Mouse (Mus musculus): ENCODE measurements around the gene Efemp2. TPM values are rescaled to one million over a fixed set of nuclear protein-coding genes. Genes with fewer than 3 reads are reported as not detected.

The Efemp2 gene
- polyA plus RNA-seq, 1 experiment from 2014 or later: 91.8 TPM

DNA sequence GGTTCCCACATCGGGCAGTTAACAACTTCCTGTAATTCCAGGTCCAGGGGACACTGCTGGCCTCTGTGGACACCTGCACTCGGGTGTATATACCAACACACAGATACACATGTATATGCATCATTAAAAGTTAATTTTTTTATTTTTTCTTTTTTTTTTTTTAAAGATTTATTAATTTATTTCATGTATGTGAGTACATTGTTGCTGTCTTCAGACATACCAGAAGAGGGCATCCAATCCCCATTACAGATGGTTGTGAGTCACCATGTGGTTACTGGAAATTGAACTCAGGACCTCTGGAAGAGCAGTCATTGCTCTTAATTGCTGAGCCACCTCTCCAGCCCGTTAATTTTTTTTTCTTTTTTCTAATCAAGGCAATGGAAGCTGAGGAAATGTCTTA, 897 bp upstream of the Efemp2 start:
- no peak for DNase-seq (ENCODE audit: low spot score)
- Histone ChIP-seq H3K27ac (ENCODE audit: low read length) (peak overlapping the region; percentile 81; the same call in 1 of the 2 replicates), H3K4me2 (replicated peaks; ENCODE audit: low read depth, low read length) (no peak overlapping the region; the same call in 1 of the 2 replicates), H3K27me3 (replicated peaks; ENCODE audit: insufficient read depth, low read length) (no peaks in the 10 kb centered on the region), H3K36me3 (ENCODE audit: insufficient read depth, low read length) (no peaks in the 10 kb centered on the region), H3K4me1 (ENCODE audit: insufficient read depth, low read depth, low read length) (peaks cover 2% of the 10 kb centered on the region; the same call in 1 of the 2 replicates), H3K9ac (replicated peaks; ENCODE audit: low read depth) (no peak overlapping the region), H3K9me3 (ENCODE audit: low read length) (no peaks in the 10 kb centered on the region), H3K4me3 (ENCODE audit: low read depth, low read length) (no peak overlapping the region)
- ATAC-seq: no peak
- 65% methylated on average over 3 of the region's 3 CpGs for WGBS
- TF ChIP-seq CTCF (IDR thresholded peaks at IDR 0.05): peak; percentile 55
- TF ChIP-seq EP300 (IDR thresholded peaks at IDR 0.05): no peak

DNA sequence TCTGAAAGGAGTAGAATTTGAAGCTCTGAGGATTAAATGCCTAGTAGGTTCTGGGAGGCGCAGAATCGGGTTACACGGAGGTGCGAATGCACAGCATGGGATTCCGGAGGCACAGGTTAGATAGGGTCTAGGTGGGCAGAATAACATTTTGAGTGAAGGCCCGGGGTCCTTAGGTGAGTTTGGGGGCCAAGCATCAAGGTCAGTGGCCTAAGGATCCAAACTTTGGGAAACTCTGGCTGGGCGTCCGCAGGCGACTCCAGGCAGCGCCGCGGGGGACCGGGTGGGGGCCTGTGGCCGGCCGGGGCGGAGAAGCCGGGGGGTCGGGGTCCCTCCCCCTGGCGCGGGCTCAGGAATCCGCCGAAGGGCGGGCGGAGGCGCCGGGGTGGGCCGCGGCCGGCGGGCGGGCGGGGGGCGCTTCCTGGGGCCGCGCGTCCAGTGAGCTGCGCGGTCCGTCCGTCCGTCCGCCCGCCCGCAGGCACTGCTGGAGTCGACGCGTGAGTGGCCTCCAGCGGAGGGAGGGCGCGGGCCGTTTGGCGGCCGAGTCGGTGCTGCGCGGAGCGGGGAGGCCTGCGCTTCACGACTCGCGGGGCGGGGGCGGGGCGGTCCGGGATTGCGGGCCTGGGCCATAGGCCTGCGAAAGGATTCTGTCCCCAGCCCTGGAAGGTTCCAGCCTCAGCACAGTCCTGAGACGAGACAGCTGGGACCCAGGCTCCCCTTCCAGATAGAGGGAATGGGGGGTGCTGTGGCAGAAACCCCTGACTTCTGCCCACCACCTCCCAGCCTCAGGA, 721 bp downstream of the Efemp2 start:
- Histone ChIP-seq H3K27me3 (replicated peaks; ENCODE audit: insufficient read depth, low read length) (no peaks in the 10 kb centered on the region), H3K4me1 (ENCODE audit: insufficient read depth, low read depth, low read length) (peaks cover 2% of the 10 kb centered on the region; the same call in 1 of the 2 replicates), H3K9me3 (ENCODE audit: low read length) (no peaks in the 10 kb centered on the region), H3K4me3 (ENCODE audit: low read depth, low read length) (peak overlapping the region; percentile 57), H3K36me3 (ENCODE audit: insufficient read depth, low read length) (no peaks in the 10 kb centered on the region), H3K4me2 (replicated peaks; ENCODE audit: low read depth, low read length) (peak overlapping the region; percentile 92), H3K9ac (replicated peaks; ENCODE audit: low read depth) (peak overlapping the region; percentile 64), H3K27ac (ENCODE audit: low read length) (peak overlapping the region; percentile 81)
- DNase-seq (ENCODE audit: low spot score) (peak; percentile 57), ATAC-seq (peak; percentile 66)
- TF ChIP-seq CTCF (IDR thresholded peaks at IDR 0.05) (peak; percentile 34), EP300 (IDR thresholded peaks at IDR 0.05) (no peak)
- WGBS: 2% methylated on average over 31 of the region's 68 CpGs

DNA sequence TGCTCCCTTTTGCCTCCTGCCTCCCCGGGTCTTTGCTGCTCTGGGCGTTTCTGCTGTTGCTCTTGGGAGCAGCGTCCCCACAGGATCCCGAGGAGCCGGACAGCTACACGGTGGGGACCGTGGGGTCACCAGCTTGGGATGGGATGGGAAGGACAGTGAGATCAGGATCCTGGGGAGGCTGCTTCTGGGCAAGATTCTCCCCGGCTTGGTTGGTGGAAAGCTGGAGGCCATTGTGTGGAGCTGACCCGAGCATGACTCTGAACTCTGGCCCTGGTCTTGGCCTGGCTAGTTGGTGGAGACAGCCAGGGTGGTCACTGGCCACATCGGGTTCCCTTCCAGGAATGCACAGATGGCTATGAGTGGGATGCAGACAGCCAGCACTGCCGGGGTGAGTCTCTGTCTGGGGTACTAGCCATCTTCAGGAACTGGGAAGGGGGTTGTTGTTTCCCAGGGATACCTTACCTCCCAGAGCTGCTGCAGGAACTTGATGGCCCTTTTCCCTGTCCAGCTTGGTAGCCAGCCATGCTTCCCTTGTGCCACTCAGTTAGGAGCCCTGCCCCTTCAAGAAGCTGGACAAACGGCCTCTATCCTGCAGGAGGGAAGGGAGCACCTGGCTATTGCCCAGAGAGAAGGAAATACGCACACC, 1.4 kb downstream of the Efemp2 start:
- DNase-seq (ENCODE audit: low spot score) (no peak), ATAC-seq (peak; percentile 23)
- H3K4me1 ChIP-seq (ENCODE audit: insufficient read depth, low read depth, low read length): peaks cover 2% of the 10 kb centered on the region; the same call in 1 of the 2 replicates
- 15% methylated on average over 13 of the region's 13 CpGs for WGBS
- TF ChIP-seq CTCF (IDR thresholded peaks at IDR 0.05) (no peak), EP300 (IDR thresholded peaks at IDR 0.05) (no peak)
- peak overlapping the region; percentile 57 for H3K4me3 ChIP-seq (ENCODE audit: low read depth, low read length)
- H3K4me2 ChIP-seq (replicated peaks; ENCODE audit: low read depth, low read length): peak overlapping the region; percentile 92
- 0 out of 2 replicates have a peak, but pooled peaks cover 4% of the 10 kb centered on the region for H3K36me3 ChIP-seq (ENCODE audit: insufficient read depth, low read length)
- H3K27ac ChIP-seq (ENCODE audit: low read length): peak overlapping the region; percentile 81
- no peaks in the 10 kb centered on the region for H3K27me3 ChIP-seq (replicated peaks; ENCODE audit: insufficient read depth, low read length)
- H3K9ac ChIP-seq (replicated peaks; ENCODE audit: low read depth): peak overlapping the region; percentile 64
- H3K9me3 ChIP-seq (ENCODE audit: low read length): no peaks in the 10 kb centered on the region

DNA sequence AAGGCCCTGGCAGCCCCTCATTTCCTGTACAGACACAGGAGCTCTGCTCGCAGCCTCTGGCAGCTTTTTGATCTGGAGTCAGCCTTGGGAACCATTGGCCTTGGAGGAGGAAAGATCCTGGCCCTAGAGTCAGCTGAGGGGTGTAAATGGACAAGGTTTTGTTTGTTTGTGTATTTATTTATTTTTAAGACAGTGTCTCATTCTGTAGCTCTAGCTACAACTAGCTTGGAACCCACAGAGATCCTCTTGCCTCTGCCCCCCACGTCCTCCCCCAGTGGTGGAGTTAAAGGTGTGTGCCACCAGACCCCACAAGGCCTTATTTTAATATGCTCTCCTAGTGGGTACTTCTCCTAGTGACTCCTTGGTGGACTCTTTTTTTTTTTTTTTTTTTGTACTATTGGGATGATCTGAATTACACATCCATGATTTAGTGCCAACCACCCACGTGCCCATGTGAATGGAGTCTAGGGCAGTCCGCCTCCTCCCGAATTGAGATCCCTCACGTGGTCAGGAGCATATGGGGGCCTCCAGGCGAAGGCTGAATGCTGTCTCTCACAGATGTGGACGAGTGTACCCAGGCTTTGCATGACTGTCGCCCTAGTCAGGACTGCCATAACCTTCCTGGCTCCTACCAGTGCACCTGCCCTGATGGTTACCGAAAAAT, 3.4 kb downstream of the Efemp2 start:
- TF ChIP-seq EP300 (IDR thresholded peaks at IDR 0.05) (no peak), CTCF (IDR thresholded peaks at IDR 0.05) (no peak)
- Histone ChIP-seq H3K4me2 (replicated peaks; ENCODE audit: low read depth, low read length) (no peak overlapping the region), H3K9me3 (ENCODE audit: low read length) (no peaks in the 10 kb centered on the region), H3K9ac (replicated peaks; ENCODE audit: low read depth) (no peak overlapping the region), H3K36me3 (ENCODE audit: insufficient read depth, low read length) (peaks cover 9% of the 10 kb centered on the region; the same call in 1 of the 2 replicates), H3K4me3 (ENCODE audit: low read depth, low read length) (no peak overlapping the region), H3K27ac (ENCODE audit: low read length) (no peak overlapping the region), H3K4me1 (ENCODE audit: insufficient read depth, low read depth, low read length) (peaks cover 2% of the 10 kb centered on the region; the same call in 1 of the 2 replicates), H3K27me3 (replicated peaks; ENCODE audit: insufficient read depth, low read length) (no peaks in the 10 kb centered on the region)
- 85% methylated on average over 10 of the region's 10 CpGs for WGBS
- DNase-seq (ENCODE audit: low spot score) (no peak), ATAC-seq (no peak)

DNA sequence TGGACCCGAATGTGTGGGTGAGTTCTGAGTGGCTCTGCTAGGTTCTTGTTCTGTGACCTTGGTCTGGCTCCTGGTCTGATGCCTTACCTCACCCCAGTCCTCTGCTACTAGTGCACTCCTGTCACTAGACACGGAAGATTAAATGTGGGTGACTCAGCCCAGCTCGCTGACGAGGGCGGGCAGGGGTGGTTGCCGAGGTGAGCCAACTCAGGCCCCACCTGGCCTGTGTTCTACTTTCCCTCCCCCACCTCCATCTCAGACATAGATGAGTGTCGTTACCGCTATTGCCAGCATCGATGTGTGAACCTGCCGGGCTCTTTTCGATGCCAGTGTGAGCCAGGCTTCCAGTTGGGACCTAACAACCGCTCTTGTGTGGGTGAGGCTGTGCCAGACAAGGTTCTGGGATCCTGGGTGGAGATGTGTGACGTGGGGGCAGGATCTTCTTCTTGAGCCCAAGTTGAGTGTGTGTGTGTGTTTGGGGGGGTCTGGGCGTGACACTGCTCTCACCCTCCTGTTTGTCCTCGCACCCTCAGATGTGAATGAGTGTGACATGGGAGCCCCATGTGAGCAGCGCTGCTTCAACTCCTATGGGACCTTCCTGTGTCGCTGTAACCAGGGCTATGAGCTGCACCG, 4.0 kb downstream of the Efemp2 start:
- no peak overlapping the region for H3K9ac ChIP-seq (replicated peaks; ENCODE audit: low read depth)
- ATAC-seq (no peak), DNase-seq (ENCODE audit: low spot score) (no peak)
- H3K27ac ChIP-seq (ENCODE audit: low read length): no peak overlapping the region
- H3K4me1 ChIP-seq (ENCODE audit: insufficient read depth, low read depth, low read length): peaks cover 2% of the 10 kb centered on the region; the same call in 1 of the 2 replicates
- TF ChIP-seq EP300 (IDR thresholded peaks at IDR 0.05) (no peak), CTCF (IDR thresholded peaks at IDR 0.05) (no peak)
- whole genome bisulfite sequencing: 82% methylated on average over 18 of the region's 18 CpGs
- H3K4me2 ChIP-seq (replicated peaks; ENCODE audit: low read depth, low read length): no peak overlapping the region
- no peaks in the 10 kb centered on the region for H3K9me3 ChIP-seq (ENCODE audit: low read length)
- peaks cover 15% of the 10 kb centered on the region; the same call in 1 of the 2 replicates for H3K36me3 ChIP-seq (ENCODE audit: insufficient read depth, low read length)
- H3K4me3 ChIP-seq (ENCODE audit: low read depth, low read length): no peak overlapping the region
- no peaks in the 10 kb centered on the region for H3K27me3 ChIP-seq (replicated peaks; ENCODE audit: insufficient read depth, low read length)

All from lung, postnatal 0 days (tissue).